Mouse (Mus musculus): ENCODE measurements around the gene Klf2. TPM values are rescaled to one million over a fixed set of nuclear protein-coding genes. Genes with fewer than 3 reads are reported as not detected.
A peak's percentile ranks its signal among the peaks of the same experiment; 100 is the strongest.

The Klf2 gene
- total RNA-seq, 2 experiments from 2014 or later = 16.6 to 21.2 TPM

DNA sequence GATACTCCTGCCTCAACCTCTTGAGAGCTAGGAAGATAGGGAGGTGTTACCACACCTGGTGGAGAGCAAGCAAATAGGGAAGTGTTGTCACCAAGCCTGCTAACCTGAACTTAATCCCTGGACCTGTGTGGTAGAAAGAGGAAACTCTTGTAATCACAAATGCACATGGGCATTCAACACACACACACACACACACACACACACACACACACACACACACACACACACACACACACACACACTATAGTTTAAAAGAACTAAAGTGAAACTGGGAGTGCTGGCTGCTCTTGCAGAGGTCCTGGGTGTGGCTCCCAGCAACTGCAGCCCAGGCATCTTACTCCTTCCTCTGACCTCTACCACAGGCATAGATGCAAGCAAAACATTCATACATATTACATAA is 41.3 kb downstream of the Klf2 start:
- intact Hi-C loops (cut with DNase I) = no loop called here

DNA sequence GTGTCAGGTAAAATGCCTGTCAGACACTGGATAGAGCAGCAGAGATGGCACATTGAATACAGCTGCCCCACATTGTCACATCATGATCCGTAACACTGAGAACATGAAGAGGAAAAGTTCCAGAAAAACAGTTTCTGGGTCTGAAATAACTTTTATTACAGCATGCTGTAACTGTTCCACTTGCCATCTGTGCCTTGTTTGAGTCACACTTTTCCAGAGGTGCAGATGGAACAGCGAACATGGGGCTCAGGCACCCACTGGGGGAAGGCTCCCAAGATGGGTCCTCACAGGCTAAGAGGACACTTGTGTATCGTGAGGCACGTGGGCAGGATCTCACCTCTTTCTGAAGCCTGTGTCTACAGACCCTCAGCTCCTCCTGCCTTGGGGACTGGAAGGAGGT is 43.9 kb downstream of the Klf2 start:
- intact Hi-C loops (cut with DNase I) = no loop called here
- DNase-seq (ENCODE audit: low spot score in 2 of 2) = peak; percentile 30 to 70

More for the DNA sequence above, 41.3 kb downstream of the Klf2 start:
- DNase-seq (ENCODE audit: low spot score in 2 of 2) = no peak

DNA sequence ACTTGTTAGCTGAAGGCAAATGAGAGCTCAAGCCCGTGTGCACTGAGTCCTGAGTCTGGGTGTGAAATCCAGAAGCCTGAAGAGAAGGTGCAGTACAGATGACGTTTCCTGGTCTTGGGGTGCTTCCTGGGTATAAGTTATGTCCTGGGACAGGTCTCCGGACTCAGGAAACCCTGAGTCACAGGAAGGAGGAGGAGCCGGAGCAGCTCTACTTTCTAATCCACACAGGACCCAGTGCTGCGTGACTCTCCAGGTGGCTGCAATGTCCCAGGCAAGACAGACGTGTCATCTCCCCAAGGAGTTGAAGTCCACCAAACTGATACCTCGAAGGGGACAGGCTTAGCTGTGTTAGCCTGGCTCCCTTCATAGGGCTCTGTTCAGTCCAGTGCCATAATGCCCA is 44.6 kb downstream of the Klf2 start:
- DNase-seq (ENCODE audit: low spot score in 2 of 2) = no peak
- intact Hi-C loops (cut with DNase I) = no loop called here

DNA sequence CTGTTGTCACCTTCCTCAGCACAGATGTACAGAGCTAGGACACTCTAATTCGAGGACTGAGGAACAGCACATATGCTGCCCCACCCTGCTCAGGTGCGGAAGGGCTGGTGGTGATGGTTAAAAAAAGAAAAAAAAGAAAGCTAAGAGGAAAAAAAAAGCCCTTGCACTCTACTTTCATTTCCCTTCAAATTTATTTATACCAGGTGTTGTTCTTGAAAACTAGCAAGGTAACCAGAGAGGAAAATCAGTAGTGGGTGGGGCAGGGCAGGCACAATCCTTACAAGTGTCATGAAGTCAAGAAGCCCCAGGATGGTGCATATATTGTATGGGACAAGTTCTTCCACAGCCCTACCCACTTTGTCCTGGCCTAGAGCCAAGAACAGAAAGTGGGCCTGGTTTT is 46.2 kb downstream of the Klf2 start:
- no peak for DNase-seq (ENCODE audit: low spot score in 2 of 2)
- intact Hi-C loops (cut with DNase I) = loop anchor here (2.0 to 5.0 kb wide), 2 partner anchors 104 to 188 kb away; no protein-coding TSS in a partner anchor

DNA sequence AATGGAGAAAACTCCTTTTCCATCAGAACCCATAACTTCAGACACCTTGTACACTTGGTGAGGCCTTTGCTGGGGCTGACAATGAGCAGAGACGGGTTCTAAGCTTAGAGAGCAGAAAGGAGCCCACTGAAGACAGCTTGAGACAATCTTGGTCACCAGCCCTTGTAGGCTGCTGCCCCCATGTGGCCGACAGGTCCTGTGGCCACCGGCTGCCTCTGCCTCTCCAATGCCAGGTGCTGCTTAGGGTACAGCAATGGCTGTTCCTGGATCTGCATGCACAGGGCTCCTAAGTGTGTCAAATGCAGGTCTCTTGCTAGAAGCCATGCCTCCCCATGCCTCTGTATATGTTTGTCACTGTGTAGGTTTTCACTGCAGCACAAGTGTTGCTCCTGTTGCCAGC is 47.0 kb downstream of the Klf2 start:
- intact Hi-C loops (cut with DNase I) = loop anchor here (2.0 to 5.0 kb wide), 2 partner anchors 105 to 189 kb away; no protein-coding TSS in a partner anchor
- DNase-seq (ENCODE audit: low spot score in 2 of 2) = peak; percentile 79 to 83

DNA sequence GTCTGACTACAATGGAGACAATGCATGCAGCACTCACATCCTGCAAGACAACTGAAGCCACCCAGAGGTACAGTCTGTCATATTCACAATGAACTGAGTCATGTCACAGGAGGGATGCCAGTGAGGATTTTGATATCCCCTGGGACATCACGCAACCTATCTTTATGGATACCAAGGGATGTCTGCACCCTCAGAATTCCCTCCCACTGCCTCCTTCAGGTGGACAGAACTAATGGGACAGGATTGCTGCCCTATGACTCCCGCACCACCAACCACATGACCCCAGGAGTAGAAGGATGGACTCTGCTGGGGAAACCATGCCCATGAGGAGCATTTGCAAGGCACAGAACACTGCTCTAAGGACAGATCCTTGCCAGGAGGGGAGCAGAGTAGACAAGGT is 47.6 kb downstream of the Klf2 start:
- intact Hi-C loops (cut with DNase I) = loop anchor here (5.0 kb wide), 1 partner anchor 189 kb away; no protein-coding TSS in a partner anchor
- DNase-seq (ENCODE audit: low spot score in 2 of 2) = no peak

Other genes starting within 250 kb of the Klf2 start
- not detected for gene Olfr373, start 235.9 kb upstream of the Klf2 start, total RNA-seq (2021)
- gene Olfr374, start 212.0 kb upstream of the Klf2 start, total RNA-seq (2021) = not detected
- 10 to 100 TPM; 36.7 to 37.5 TPM for gene Tpm4, start 184.1 kb upstream of the Klf2 start, total RNA-seq (2021)
- 10 to 100 TPM; 38.4 to 46.3 TPM for gene Rab8a, start 157.8 kb upstream of the Klf2 start, total RNA-seq (2021)
- not detected for gene Hsh2d, start 129.4 kb upstream of the Klf2 start, total RNA-seq (2021)
- gene Cib3, start 106.2 kb upstream of the Klf2 start, total RNA-seq (2021) = not detected
- not detected for gene Gm11034, start 105.4 kb upstream of the Klf2 start, total RNA-seq (2021)
- 10 to 100 TPM; 50.5 to 53.2 TPM for gene Fam32a, start 99.3 kb upstream of the Klf2 start, total RNA-seq (2021)
- gene Ap1m1, start 79.0 kb upstream of the Klf2 start, total RNA-seq (2021) = 100 to 1,000 TPM; 100 to 104 TPM
- 1 to 10 TPM; 5.1 to 8.7 TPM for gene Gm10282, start 13.8 kb upstream of the Klf2 start, total RNA-seq (2021)
- 10 to 100 TPM; 63.3 to 69.5 TPM for gene Eps15l1, start 102.4 kb downstream of the Klf2 start, total RNA-seq (2021)
- gene Calr3, start 124.8 kb downstream of the Klf2 start, total RNA-seq (2021) = 1 to 10 TPM in 1 of 2 experiments, under 1 TPM in 1; 0.86 to 1.2 TPM
- 10 to 100 TPM; 11.4 to 12.6 TPM for gene 1700030K09Rik, start 124.8 kb downstream of the Klf2 start, total RNA-seq (2021)
- gene Cherp, start 156.2 kb downstream of the Klf2 start, total RNA-seq (2021) = 10 to 100 TPM; 68.9 to 77.4 TPM
- gene Slc35e1, start 173.6 kb downstream of the Klf2 start, total RNA-seq (2021) = 10 to 100 TPM; 50.8 to 53.8 TPM
- gene Med26, start 229.2 kb downstream of the Klf2 start, total RNA-seq (2021) = 1 to 10 TPM; 8.5 to 9.8 TPM